Mouse (Mus musculus) ES-E14 (cell line): ENCODE measurements around the gene Nfkbia. TPM values are rescaled to one million over a fixed set of nuclear protein-coding genes. Genes with fewer than 3 reads are reported as not detected.

Source experiments
- DNase-seq: peaks from one replicate; pipeline ENCODE4 v3.0.0-alpha.2; 2013; ENCODE audit warnings: low read depth, low spot score
- H3K27ac ChIP-seq: 2 replicates; pipeline ENCODE4 v1.5.1; 2012; ENCODE audit warnings: low read depth, mild to moderate bottlenecking, low read length, moderate library complexity, mixed read lengths; ENCODE audit not compliant: poor library complexity, insufficient read depth, severe bottlenecking
- H3K36me3 ChIP-seq: 2 replicates; pipeline ENCODE4 v1.6.1; 2012; ENCODE audit warnings: mild to moderate bottlenecking, low read length, moderate library complexity, mixed read lengths; ENCODE audit not compliant: control insufficient read depth, poor library complexity, insufficient read depth, severe bottlenecking
- H3K4me1 ChIP-seq, 2 experiments: fragments of 150-350 bp in 1 of 2; sonication (generic) in 1 of 2; 2 replicates each; pipeline ENCODE4 v1.6.1; 2012; ENCODE audit warnings: low read length in 2 of 2, mild to moderate bottlenecking in 1 of 2, mixed read lengths in 1 of 2; ENCODE audit not compliant: control insufficient read depth in 2 of 2, insufficient read depth in 2 of 2, poor library complexity in 1 of 2
- H3K4me3 ChIP-seq, 2 experiments: fragments of 150-350 bp in 1 of 2; sonication (generic) in 1 of 2; 2 replicates each; pipeline ENCODE4 v1.5.1; 2012; ENCODE audit warnings: low read length in 2 of 2, low read depth in 1 of 2, mild to moderate bottlenecking in 1 of 2, mixed read lengths in 1 of 2; ENCODE audit not compliant: insufficient read depth in 1 of 2, poor library complexity in 1 of 2, severe bottlenecking in 1 of 2
- H3K9ac ChIP-seq: 2 replicates; pipeline ENCODE4 v1.6.1; 2012; ENCODE audit warnings: low read depth, mild to moderate bottlenecking, low read length, mixed read lengths; ENCODE audit not compliant: poor library complexity, insufficient read depth, severe bottlenecking
- H3K9me3 ChIP-seq: fragments of 150-350 bp; sonication (generic); 2 replicates; pipeline ENCODE4 v1.6.1; 2012; ENCODE audit warnings: low read depth, mild to moderate bottlenecking, low read length; ENCODE audit not compliant: control insufficient read depth, insufficient read depth
- CHD2 ChIP-seq: IDR thresholded peaks from 2 replicates; pipeline ENCODE4 v1.6.1; 2014; ENCODE audit warnings: mild to moderate bottlenecking, low read depth, low read length, inconsistent platforms
- HCFC1 ChIP-seq: IDR thresholded peaks from 2 replicates; pipeline ENCODE4 v1.6.1; 2012; ENCODE audit warnings: low read length, inconsistent platforms, borderline replicate concordance; ENCODE audit not compliant: insufficient read depth
- MAFK ChIP-seq: IDR thresholded peaks from 2 replicates; pipeline ENCODE4 v1.6.1; 2014; ENCODE audit warnings: mild to moderate bottlenecking, low read depth, low read length, inconsistent platforms; ENCODE audit not compliant: insufficient read depth
- ZC3H11A ChIP-seq: IDR thresholded peaks from 2 replicates; pipeline ENCODE4 v1.6.1; 2012; ENCODE audit warnings: low read depth, mild to moderate bottlenecking, inconsistent platforms, low read length, borderline replicate concordance
- ZNF384 ChIP-seq: IDR thresholded peaks from 2 replicates; pipeline ENCODE4 v1.6.1; 2012; ENCODE audit warnings: low read depth, low read length, inconsistent platforms
- in situ Hi-C, 2 experiments: fragments of 600-800 bp; cut with MboI; formaldehyde crosslinking; loops; one replicate each; pipeline ENCODE4 v1.15.1; 2025; ENCODE audit warnings: low sequenced_read_pairs in 2 of 2, inconsistent platforms in 1 of 2; ENCODE audit not compliant: unreplicated experiment in 2 of 2
- total RNA-seq: library from RNA; depleted of rRNA; stranded (reverse); fragments of 300-350 nt; gene quantifications from 2 replicates; pipeline ENCODE4 v1.2.3, GENCODE M21; 2012

Nfkbia gene
- total RNA-seq, 1 experiment: 30.6 TPM

GRCm38 (mm10) chr12:55450421-55450820, 42.0 kb downstream of the Nfkbia start:
- Histone ChIP-seq H3K9ac (no peak overlapping the region), H3K36me3 (no peaks in the 10 kb centered on the region), H3K27ac (no peak overlapping the region), H3K4me3 (no peak overlapping the region), H3K9me3 (no peaks in the 10 kb centered on the region), H3K4me1 (peaks cover 6 to 24% of the 10 kb centered on the region in 2 experiments; a peak in 3 of 4 replicates)
- in situ Hi-C loops: no loop called here
- TF ChIP-seq CHD2 (no peak), ZNF384 (no peak), HCFC1 (no peak), ZC3H11A (no peak), MAFK (no peak)
- no peak for DNase-seq

- Histone ChIP-seq H3K4me3 (no peak overlapping the region), H3K4me1 (peaks cover 8 to 20% of the 10 kb centered on the region in 2 experiments; a peak in 3 of 4 replicates), H3K27ac (no peak overlapping the region), H3K9ac (no peak overlapping the region), H3K9me3 (no peaks in the 10 kb centered on the region), H3K36me3 (no peaks in the 10 kb centered on the region)
- in situ Hi-C loops: no loop called here
- no peak for TF ChIP-seq ZC3H11A
- TF ChIP-seq HCFC1: no peak
- TF ChIP-seq CHD2: no peak
- TF ChIP-seq ZNF384: no peak
- no peak for TF ChIP-seq MAFK
- no peak for DNase-seq
These were observed 43.4 kb downstream of the Nfkbia start for GRCm38 (mm10) chr12:55449048-55449447.

- Histone ChIP-seq H3K4me1 (peaks cover 9 to 24% of the 10 kb centered on the region in 2 experiments; a peak in 3 of 4 replicates), H3K9ac (no peak overlapping the region), H3K27ac (no peak overlapping the region), H3K4me3 (no peak overlapping the region), H3K36me3 (no peaks in the 10 kb centered on the region), H3K9me3 (no peaks in the 10 kb centered on the region)
- no peak for TF ChIP-seq ZNF384
- no peak for TF ChIP-seq CHD2
- TF ChIP-seq MAFK: no peak
- no peak for TF ChIP-seq ZC3H11A
- TF ChIP-seq HCFC1: no peak
- DNase-seq: no peak
- in situ Hi-C loops: no loop called here
These were observed 44.0 kb downstream of the Nfkbia start for GRCm38 (mm10) chr12:55448457-55448856.

- no peak for DNase-seq
- H3K4me3 ChIP-seq: no peak overlapping the region
- H3K36me3 ChIP-seq: no peaks in the 10 kb centered on the region
- no peak overlapping the region for H3K27ac ChIP-seq
- TF ChIP-seq MAFK: no peak
- TF ChIP-seq CHD2: no peak
- TF ChIP-seq HCFC1: no peak
- TF ChIP-seq ZNF384: no peak
- no peak for TF ChIP-seq ZC3H11A
- in situ Hi-C loops: no loop called here
- H3K9ac ChIP-seq: no peak overlapping the region
- H3K9me3 ChIP-seq: no peaks in the 10 kb centered on the region
- peaks cover 9 to 26% of the 10 kb centered on the region in 2 experiments; a peak in 3 of 4 replicates for H3K4me1 ChIP-seq
These were observed 45.1 kb downstream of the Nfkbia start for GRCm38 (mm10) chr12:55447396-55447760.
